Mouse (Mus musculus): Measurements from ENCODE around the gene Gm14496.
"Not testable (repeated sequence)": the region's sequence is repeated elsewhere in the genome, so short reads cannot be mapped to it uniquely, and the experiment has no call there.

GRCm38 (mm10) chr2:181981969-181982368 is 9.0 kb upstream of the Gm14496 start:
- TF ChIP-seq POLR2A (IDR thresholded peaks at IDR 0.05; ENCODE audit: borderline replicate concordance, low read depth, low read length); CTCF (IDR thresholded peaks at IDR 0.05; ENCODE audit: low read depth, low read length): not testable (repeated sequence)
